Mouse (Mus musculus) ES-E14 (cell line): Measurements from ENCODE around the gene Marf1. TPM values are rescaled to one million over a fixed set of nuclear protein-coding genes. Genes with fewer than 3 reads are reported as not detected.
A peak's percentile ranks its signal among the peaks of the same experiment; 100 is the strongest.

Experiments
- DNase-seq: peaks from one replicate; pipeline ENCODE4 v3.0.0-alpha.2; 2013; ENCODE audit warnings: low read depth, low spot score
- H3K27ac ChIP-seq: 2 replicates; pipeline ENCODE4 v1.5.1; 2012; ENCODE audit warnings: low read depth, mild to moderate bottlenecking, low read length, moderate library complexity, mixed read lengths; ENCODE audit not compliant: poor library complexity, insufficient read depth, severe bottlenecking
- H3K36me3 ChIP-seq: 2 replicates; pipeline ENCODE4 v1.6.1; 2012; ENCODE audit warnings: mild to moderate bottlenecking, low read length, moderate library complexity, mixed read lengths; ENCODE audit not compliant: control insufficient read depth, poor library complexity, insufficient read depth, severe bottlenecking
- H3K4me1 ChIP-seq, 2 experiments: fragments of 150-350 bp in 1 of 2; sonication (generic) in 1 of 2; 2 replicates each; pipeline ENCODE4 v1.6.1; 2012; ENCODE audit warnings: low read length in 2 of 2, mild to moderate bottlenecking in 1 of 2, mixed read lengths in 1 of 2; ENCODE audit not compliant: control insufficient read depth in 2 of 2, insufficient read depth in 2 of 2, poor library complexity in 1 of 2
- H3K4me3 ChIP-seq, 2 experiments: fragments of 150-350 bp in 1 of 2; sonication (generic) in 1 of 2; 2 replicates each; pipeline ENCODE4 v1.5.1; 2012; ENCODE audit warnings: low read length in 2 of 2, low read depth in 1 of 2, mild to moderate bottlenecking in 1 of 2, mixed read lengths in 1 of 2; ENCODE audit not compliant: insufficient read depth in 1 of 2, poor library complexity in 1 of 2, severe bottlenecking in 1 of 2
- H3K9ac ChIP-seq: 2 replicates; pipeline ENCODE4 v1.6.1; 2012; ENCODE audit warnings: low read depth, mild to moderate bottlenecking, low read length, mixed read lengths; ENCODE audit not compliant: poor library complexity, insufficient read depth, severe bottlenecking
- H3K9me3 ChIP-seq: fragments of 150-350 bp; sonication (generic); 2 replicates; pipeline ENCODE4 v1.6.1; 2012; ENCODE audit warnings: low read depth, mild to moderate bottlenecking, low read length; ENCODE audit not compliant: control insufficient read depth, insufficient read depth
- CHD2 ChIP-seq: IDR thresholded peaks from 2 replicates; pipeline ENCODE4 v1.6.1; 2014; ENCODE audit warnings: mild to moderate bottlenecking, low read depth, low read length, inconsistent platforms
- HCFC1 ChIP-seq: IDR thresholded peaks from 2 replicates; pipeline ENCODE4 v1.6.1; 2012; ENCODE audit warnings: low read length, inconsistent platforms, borderline replicate concordance; ENCODE audit not compliant: insufficient read depth
- MAFK ChIP-seq: IDR thresholded peaks from 2 replicates; pipeline ENCODE4 v1.6.1; 2014; ENCODE audit warnings: mild to moderate bottlenecking, low read depth, low read length, inconsistent platforms; ENCODE audit not compliant: insufficient read depth
- ZC3H11A ChIP-seq: IDR thresholded peaks from 2 replicates; pipeline ENCODE4 v1.6.1; 2012; ENCODE audit warnings: low read depth, mild to moderate bottlenecking, inconsistent platforms, low read length, borderline replicate concordance
- ZNF384 ChIP-seq: IDR thresholded peaks from 2 replicates; pipeline ENCODE4 v1.6.1; 2012; ENCODE audit warnings: low read depth, low read length, inconsistent platforms
- in situ Hi-C, 2 experiments: fragments of 600-800 bp; cut with MboI; formaldehyde crosslinking; loops; one replicate each; pipeline ENCODE4 v1.15.1; 2025; ENCODE audit warnings: low sequenced_read_pairs in 2 of 2, inconsistent platforms in 1 of 2; ENCODE audit not compliant: unreplicated experiment in 2 of 2
- total RNA-seq: library from RNA; depleted of rRNA; stranded (reverse); fragments of 300-350 nt; gene quantifications from 2 replicates; pipeline ENCODE4 v1.2.3, GENCODE M21; 2012; rRNA removed

Gene Marf1
- 24.1 and 26.4 TPM in 2 replicates for total RNA-seq

- DNase-seq: peak; percentile 80
- peak within 1 kb of the TSS; percentile 71 for H3K27ac ChIP-seq
- peak within 1 kb of the TSS; percentile 88 for H3K9ac ChIP-seq
- peaks cover 8 to 12% of the 10 kb centered on the region in 2 experiments; a peak in 3 of 4 replicates for H3K4me1 ChIP-seq
- in situ Hi-C loops: no loop called here
- TF ChIP-seq CHD2 (no peak), HCFC1 (no peak), MAFK (no peak), ZC3H11A (no peak), ZNF384 (no peak)
- no peaks in the 10 kb centered on the region for H3K9me3 ChIP-seq
- H3K4me3 ChIP-seq: peak within 1 kb of the TSS; percentile 79 to 96
- peaks cover 2% of the 10 kb centered on the region; the same call in 1 of the 2 replicates for H3K36me3 ChIP-seq
These were observed at the start of gene Marf1, which contains the start of gene Nde1 for GRCm38 (mm10) chr16:14162988-14163416. Gene Marf1, minus strand, starts transcription at chr16:14163351. Gene Nde1, plus strand, starts transcription at chr16:14163275.

DNA sequence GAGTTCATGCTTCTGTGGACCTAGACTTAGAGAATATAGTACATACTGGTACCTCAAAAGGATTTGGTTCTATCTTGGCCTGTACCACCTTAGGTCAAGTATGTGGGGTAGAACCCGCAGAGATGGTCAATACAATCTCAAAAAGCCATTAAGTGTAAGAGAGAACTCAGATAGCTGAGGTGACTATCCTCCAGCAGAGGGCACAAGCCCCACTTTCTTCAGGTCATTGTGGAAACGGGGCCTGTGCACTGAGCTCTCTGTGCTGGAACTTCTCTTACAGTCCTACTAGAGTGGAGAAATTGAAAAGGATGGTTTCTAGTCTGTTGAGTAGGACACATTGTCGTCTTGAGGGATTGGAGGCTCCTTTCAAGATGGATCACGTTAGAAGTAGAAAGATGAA, 35.6 kb upstream of the Marf1 start:
- Histone ChIP-seq H3K9me3 (no peaks in the 10 kb centered on the region), H3K36me3 (no peaks in the 10 kb centered on the region), H3K4me3 (no peak overlapping the region), H3K4me1 (peaks cover 0 to 4% of the 10 kb centered on the region in 2 experiments; a peak in 2 of 4 replicates), H3K27ac (no peak overlapping the region), H3K9ac (no peak overlapping the region)
- no peak for TF ChIP-seq HCFC1
- TF ChIP-seq ZNF384: no peak
- TF ChIP-seq ZC3H11A: no peak
- no peak for TF ChIP-seq CHD2
- TF ChIP-seq MAFK: no peak
- in situ Hi-C loops: no loop called here
- DNase-seq: no peak

DNA sequence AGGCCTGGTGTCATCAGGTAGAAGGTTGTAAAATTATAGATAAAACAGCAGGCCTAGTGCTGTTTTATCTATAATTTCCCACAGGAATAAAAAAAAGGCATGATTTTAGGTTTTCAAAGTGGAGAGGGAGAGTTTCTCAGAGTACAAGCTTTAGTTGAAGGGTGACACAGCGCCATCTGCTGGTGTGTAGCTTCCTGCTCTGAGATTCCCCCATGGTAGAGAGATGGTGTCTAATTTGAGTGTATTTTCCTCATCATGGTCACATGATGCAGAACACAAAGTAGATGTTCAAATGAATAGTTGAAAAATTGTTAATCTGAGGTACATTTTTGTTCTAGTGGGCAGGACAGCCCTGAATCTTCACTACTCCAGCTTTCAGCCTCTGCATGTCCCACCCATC, 32.3 kb upstream of the Marf1 start:
- peaks cover 0 to 4% of the 10 kb centered on the region in 2 experiments; a peak in 2 of 4 replicates for H3K4me1 ChIP-seq
- H3K36me3 ChIP-seq: peaks cover 15% of the 10 kb centered on the region
- no peak overlapping the region for H3K4me3 ChIP-seq
- in situ Hi-C loops: no loop called here
- peak; percentile 51 for DNase-seq
- no peak overlapping the region for H3K9ac ChIP-seq
- no peak overlapping the region for H3K27ac ChIP-seq
- H3K9me3 ChIP-seq: no peaks in the 10 kb centered on the region
- TF ChIP-seq ZNF384 (no peak), ZC3H11A (peak; percentile 32; the same call in 1 of the 2 replicates)

DNA sequence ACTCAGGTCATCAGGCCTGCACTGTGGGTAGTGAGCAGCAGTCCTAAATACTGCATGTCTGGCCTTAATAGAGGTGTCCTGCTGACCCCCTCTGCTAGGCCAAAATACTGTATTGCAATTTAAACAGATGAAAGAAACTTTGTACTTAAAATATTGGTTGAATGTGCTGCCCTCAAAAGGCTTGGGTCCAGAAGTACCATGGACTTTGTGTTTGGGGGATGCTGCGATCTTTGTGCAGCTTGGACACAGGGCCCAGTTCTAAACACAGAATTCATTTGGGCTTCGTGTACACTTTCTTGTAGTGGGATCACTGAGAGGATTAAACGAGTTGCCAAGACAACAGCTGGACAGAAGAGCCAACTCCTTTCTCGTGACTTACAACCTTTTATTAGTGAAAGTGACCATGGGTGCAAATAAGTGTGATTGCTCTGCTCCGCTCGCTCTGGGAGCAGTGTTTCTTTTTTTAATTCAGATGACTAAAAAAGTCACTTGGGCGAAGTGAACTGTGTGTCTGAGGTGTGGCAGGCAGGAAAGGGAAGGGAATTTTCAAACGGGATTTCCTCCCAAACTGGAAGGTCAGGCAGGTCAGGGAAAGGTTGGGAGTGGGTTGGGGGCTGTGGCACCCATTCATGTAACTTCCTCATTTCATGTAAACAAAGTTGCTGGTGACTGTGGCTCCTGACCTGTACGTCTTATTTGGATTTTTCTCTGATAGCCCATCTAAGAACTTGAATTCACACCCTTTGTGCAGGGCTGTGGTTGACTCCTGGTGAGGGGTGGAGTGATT, 31.2 kb upstream of the Marf1 start:
- Histone ChIP-seq H3K4me1 (peaks cover 0 to 4% of the 10 kb centered on the region in 2 experiments; a peak in 2 of 4 replicates), H3K9me3 (no peaks in the 10 kb centered on the region), H3K4me3 (no peak overlapping the region), H3K9ac (no peak overlapping the region), H3K36me3 (peaks cover 24% of the 10 kb centered on the region), H3K27ac (peak overlapping the region; percentile 27; the same call in 1 of the 2 replicates)
- no peak for DNase-seq
- TF ChIP-seq CHD2: no peak
- no peak for TF ChIP-seq ZC3H11A
- TF ChIP-seq ZNF384: no peak
- TF ChIP-seq MAFK: no peak
- no peak for TF ChIP-seq HCFC1
- in situ Hi-C loops: no loop called here

DNA sequence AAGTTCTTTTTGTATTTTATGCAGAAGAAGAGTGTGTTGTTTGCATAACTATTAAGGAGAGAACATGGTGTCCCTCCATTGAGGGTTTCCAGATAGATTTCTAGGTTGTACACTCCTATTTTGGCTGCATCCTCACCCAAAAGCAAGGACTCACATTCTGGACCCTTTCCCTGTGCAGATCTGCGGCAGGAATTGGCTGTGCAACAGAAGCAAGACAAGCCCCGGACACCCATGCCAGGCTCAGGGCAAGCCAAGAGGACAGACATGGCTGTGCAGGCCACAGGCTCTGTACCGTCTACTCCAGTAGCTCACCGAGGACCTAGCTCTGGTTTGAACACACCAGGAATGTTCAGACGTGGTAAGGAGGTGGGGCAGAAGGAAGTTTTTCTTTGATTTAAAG, 22.4 kb upstream of the Marf1 start:
- Histone ChIP-seq H3K9me3 (no peaks in the 10 kb centered on the region), H3K4me3 (no peak overlapping the region), H3K36me3 (peaks cover 57% of the 10 kb centered on the region), H3K9ac (no peak overlapping the region), H3K4me1 (no peaks in the 10 kb centered on the region), H3K27ac (no peak overlapping the region)
- in situ Hi-C loops: no loop called here
- TF ChIP-seq ZC3H11A (no peak), ZNF384 (no peak), MAFK (no peak), HCFC1 (no peak)
- no peak for DNase-seq
